Mouse (Mus musculus) c-Kit-positive CD71-negative TER-119-negative erythroid progenitor cells, embryonic 14.5 days (primary cell): ENCODE data around the gene Dpy30.

Experiments used
- DNase-seq: peaks from one replicate; pipeline ENCODE4 v3.0.0-alpha.2; 2013; ENCODE audit warnings: low read depth

Gene Dpy30

DNA sequence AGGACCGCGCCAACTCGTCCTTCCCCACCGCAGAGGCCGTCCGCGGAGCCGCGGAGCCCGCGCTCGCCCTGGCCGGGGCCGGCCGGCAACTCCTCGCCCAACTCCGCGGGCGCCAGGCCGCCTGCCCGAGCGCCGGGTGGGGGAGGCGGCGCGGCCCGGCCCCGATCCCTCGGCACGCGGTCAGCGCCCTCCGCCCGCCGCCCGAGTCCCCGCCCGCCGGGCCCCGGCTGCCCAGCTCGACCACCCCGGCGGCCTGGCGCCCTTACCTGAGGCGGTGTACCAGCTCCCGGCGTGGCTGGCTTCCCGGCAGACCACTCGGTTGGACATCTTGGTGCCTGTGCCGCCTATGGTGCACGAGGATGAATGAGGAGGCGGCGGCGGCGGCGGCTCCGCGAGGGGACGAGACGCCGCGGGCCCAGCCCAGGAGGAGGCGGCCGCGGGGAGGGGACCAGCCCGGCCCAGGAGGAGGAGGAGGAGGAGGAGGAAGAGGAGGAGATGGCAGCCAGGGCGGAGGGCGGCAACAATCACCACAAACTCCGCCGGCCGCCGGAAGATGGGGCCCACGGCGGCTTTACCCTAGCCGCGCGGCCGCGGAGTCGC, 29.2 kb downstream of the Dpy30 start:
- no peak for DNase-seq

GRCm38 (mm10) chr17:74293687-74294425, 29.9 kb downstream of the Dpy30 start:
- no peak for DNase-seq

- no peak for DNase-seq
Observed at GRCm38 (mm10) chr17:74291640-74292361, 31.9 kb downstream of the Dpy30 start.

GRCm38 (mm10) chr17:74290869-74291268, 32.9 kb downstream of the Dpy30 start:
- no peak for DNase-seq

GRCm38 (mm10) chr17:74290198-74290597, 33.5 kb downstream of the Dpy30 start:
- DNase-seq, result no peak

DNA sequence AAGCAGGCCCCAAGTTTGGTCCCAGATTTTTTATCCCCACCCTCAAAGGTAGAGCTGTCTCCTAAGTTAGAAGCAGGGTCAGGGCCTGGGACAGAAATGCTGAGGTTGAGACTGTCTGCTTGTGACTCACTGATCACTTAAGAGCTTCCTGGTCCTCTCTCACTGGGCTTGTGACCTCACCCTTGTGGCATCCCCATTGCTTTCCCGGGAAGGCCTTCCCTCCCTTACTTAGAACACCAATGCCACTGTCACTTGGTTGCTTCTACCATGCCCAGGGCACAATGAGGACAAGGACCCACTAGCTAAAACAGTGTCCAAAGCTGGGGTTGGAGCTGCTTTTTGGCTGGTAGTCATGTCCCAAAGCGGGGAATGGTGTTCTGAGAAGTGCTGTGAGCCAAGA, 35.1 kb downstream of the Dpy30 start:
- DNase-seq, result no peak

DNA sequence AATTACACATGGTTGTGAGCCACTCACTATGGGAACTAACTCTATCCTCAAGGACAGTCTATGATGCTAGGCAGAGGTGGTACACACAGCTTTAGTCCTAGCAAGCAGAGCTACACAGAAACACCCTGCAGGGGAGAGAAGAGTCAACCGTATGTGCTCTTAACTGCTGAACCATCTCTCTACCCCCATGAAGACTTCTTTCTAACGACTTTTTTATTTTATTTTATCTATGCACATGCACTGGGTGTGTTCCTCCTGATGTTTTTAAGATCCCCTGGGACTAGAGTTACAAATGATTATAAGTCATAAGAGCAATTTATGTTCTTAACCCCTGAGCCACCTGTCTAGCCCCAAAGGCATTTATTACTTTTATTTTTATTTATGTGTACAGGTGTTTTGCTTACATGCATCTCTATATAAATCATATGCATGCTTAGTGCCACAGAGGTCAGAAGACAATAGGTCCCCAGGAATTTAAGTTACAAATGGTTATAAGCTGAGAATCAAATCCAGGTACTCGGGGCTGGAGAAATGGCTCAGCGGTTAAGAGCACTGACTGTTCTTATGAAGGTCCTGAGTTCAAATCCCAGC, 37.5 kb downstream of the Dpy30 start:
- DNase-seq, result no peak

GRCm38 (mm10) chr17:74285730-74286129, 38.0 kb downstream of the Dpy30 start:
- no peak for DNase-seq

GRCm38 (mm10) chr17:74284397-74285115, 39.2 kb downstream of the Dpy30 start:
- DNase-seq, result no peak

- DNase-seq, result no peak
Observed at GRCm38 (mm10) chr17:74282024-74282423, 41.7 kb downstream of the Dpy30 start.

- no peak for DNase-seq
Observed at GRCm38 (mm10) chr17:74278966-74279869, 44.5 kb downstream of the Dpy30 start.

DNA sequence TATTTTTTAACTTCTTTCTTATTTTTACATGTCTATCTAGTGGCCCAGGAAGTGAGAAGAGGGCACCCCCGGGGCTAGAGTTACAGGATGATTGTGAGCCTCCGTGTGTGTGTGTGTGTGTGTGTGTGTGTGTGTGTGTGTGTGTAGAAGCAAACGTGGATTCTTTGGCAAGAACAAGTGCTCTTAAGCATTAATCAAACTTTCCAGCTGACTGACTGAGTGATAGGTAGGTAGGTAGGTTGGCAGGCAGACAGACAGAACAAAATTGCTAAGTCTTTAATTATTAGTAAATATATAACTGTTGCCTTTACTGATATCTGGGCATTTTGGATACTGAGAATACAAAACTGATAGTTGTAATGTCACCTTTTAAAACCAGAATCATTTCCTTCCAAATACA, 49.3 kb downstream of the Dpy30 start:
- DNase-seq, result no peak

DNA sequence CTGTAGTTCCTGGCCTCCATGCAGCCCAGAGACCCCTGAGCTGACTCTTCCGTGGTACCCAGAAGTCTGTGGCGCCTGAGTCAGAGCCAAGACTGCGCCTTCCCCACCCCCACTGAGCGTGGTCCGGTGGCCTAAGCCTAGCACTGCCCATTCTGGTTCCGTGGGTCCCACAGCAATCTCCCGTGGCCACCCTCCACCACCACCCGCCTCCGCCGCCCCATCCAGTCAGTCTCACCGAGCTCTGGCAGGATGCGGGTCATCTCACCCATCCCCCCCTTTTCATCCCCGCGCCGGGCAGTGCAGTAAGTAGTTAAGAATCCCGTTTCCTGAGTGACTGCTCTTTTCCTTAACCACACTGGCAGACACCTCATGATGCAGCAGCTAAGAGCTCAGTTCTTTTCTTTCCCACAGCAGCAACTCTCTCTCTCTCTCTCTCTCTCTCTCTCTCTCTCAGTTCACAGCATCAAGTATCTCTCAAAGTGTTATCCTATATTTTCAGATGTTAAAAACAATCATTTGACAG, 51.0 kb downstream of the Dpy30 start:
- no peak for DNase-seq

- DNase-seq, result no peak
Observed at GRCm38 (mm10) chr17:74271541-74272268, 52.0 kb downstream of the Dpy30 start.

DNA sequence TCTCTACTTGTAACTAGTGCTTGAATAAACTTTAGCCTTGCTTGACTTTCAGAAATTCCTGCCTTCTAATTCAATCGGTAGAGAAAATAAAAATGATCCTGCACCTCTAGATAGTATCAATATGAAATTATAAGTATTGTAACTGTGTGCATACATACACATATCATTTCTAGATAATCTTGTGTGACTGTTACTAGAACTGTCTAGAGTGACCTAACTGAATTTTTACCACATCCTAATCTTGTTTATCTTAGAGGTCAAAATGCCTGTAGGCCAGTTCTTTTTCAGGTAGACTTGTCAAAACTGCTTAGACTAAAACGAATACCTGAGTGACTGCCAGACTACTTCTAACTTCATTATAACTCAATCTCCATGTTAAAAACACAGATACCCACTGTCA, 53.5 kb downstream of the Dpy30 start:
- DNase-seq, result no peak

GRCm38 (mm10) chr17:74267415-74268180, 56.1 kb downstream of the Dpy30 start:
- no peak for DNase-seq

GRCm38 (mm10) chr17:74265636-74266035, 58.1 kb downstream of the Dpy30 start:
- DNase-seq, result no peak

- DNase-seq, result no peak
Observed at GRCm38 (mm10) chr17:74265156-74265505, 58.6 kb downstream of the Dpy30 start.

- DNase-seq, result no peak
Observed at GRCm38 (mm10) chr17:74264333-74265155, 59.2 kb downstream of the Dpy30 start.
